Mouse (Mus musculus): ENCODE results near the gene Olfr1223. TPM values are rescaled to one million over a fixed set of nuclear protein-coding genes. Genes with fewer than 3 reads are reported as not detected.

The Olfr1223 gene
- polyA plus RNA-seq, 1 experiment from 2014 or later, result not detected

Other genes with a start within 250 kb of the Olfr1223 start
- gene Olfr1208, start 249.2 kb downstream of the Olfr1223 start, polyA plus RNA-seq (2016; fragmentation: Nextera tagmentation; extraction: Ambion mirVana), result not detected in 2 replicates
- gene Olfr1209, start 236.4 kb downstream of the Olfr1223 start, polyA plus RNA-seq (2016; fragmentation: Nextera tagmentation; extraction: Ambion mirVana), result not detected in 2 replicates
- gene Olfr1211, start 213.4 kb downstream of the Olfr1223 start, polyA plus RNA-seq (2016; fragmentation: Nextera tagmentation; extraction: Ambion mirVana), result not detected in 2 replicates
- gene Olfr1212, start 197.6 kb downstream of the Olfr1223 start, polyA plus RNA-seq (2016; fragmentation: Nextera tagmentation; extraction: Ambion mirVana), result not detected in 2 replicates
- gene Gm13762, start 171.3 kb downstream of the Olfr1223 start, polyA plus RNA-seq (2016; fragmentation: Nextera tagmentation; extraction: Ambion mirVana), result not detected in 2 replicates
- gene Olfr1214, start 158.9 kb downstream of the Olfr1223 start, polyA plus RNA-seq (2016; fragmentation: Nextera tagmentation; extraction: Ambion mirVana), result not detected in 2 replicates
- not detected in 2 replicates for gene Olfr1215, start 144.6 kb downstream of the Olfr1223 start, polyA plus RNA-seq (2016; fragmentation: Nextera tagmentation; extraction: Ambion mirVana)
- gene Olfr1216, start 133.2 kb downstream of the Olfr1223 start, polyA plus RNA-seq (2016; fragmentation: Nextera tagmentation; extraction: Ambion mirVana), result not detected in 2 replicates
- gene Olfr1217, start 119.5 kb downstream of the Olfr1223 start, polyA plus RNA-seq (2016; fragmentation: Nextera tagmentation; extraction: Ambion mirVana), result not detected in 2 replicates
- not detected in 2 replicates for gene Olfr1218, start 90.4 kb downstream of the Olfr1223 start, polyA plus RNA-seq (2016; fragmentation: Nextera tagmentation; extraction: Ambion mirVana)
- not detected in 2 replicates for gene Olfr1219, start 68.0 kb downstream of the Olfr1223 start, polyA plus RNA-seq (2016; fragmentation: Nextera tagmentation; extraction: Ambion mirVana)
- not detected in 2 replicates for gene Olfr1220, start 44.7 kb downstream of the Olfr1223 start, polyA plus RNA-seq (2016; fragmentation: Nextera tagmentation; extraction: Ambion mirVana)
- not detected in 2 replicates for gene Olfr1221, start 34.3 kb downstream of the Olfr1223 start, polyA plus RNA-seq (2016; fragmentation: Nextera tagmentation; extraction: Ambion mirVana)
- gene Olfr1222, start 18.5 kb downstream of the Olfr1223 start, polyA plus RNA-seq (2016; fragmentation: Nextera tagmentation; extraction: Ambion mirVana), result not detected in 2 replicates
- not detected in 2 replicates for gene Olfr1224-ps1, start 12.5 kb upstream of the Olfr1223 start, polyA plus RNA-seq (2016; fragmentation: Nextera tagmentation; extraction: Ambion mirVana)
- gene Olfr1225, start 23.1 kb upstream of the Olfr1223 start, polyA plus RNA-seq (2016; fragmentation: Nextera tagmentation; extraction: Ambion mirVana), result not detected in 2 replicates
- gene Olfr1226, start 48.5 kb upstream of the Olfr1223 start, polyA plus RNA-seq (2016; fragmentation: Nextera tagmentation; extraction: Ambion mirVana), result not detected in 2 replicates
- gene Olfr1228, start 102.5 kb upstream of the Olfr1223 start, polyA plus RNA-seq (2016; fragmentation: Nextera tagmentation; extraction: Ambion mirVana), result not detected in 2 replicates
- not detected in 2 replicates for gene Olfr1229, start 136.5 kb upstream of the Olfr1223 start, polyA plus RNA-seq (2016; fragmentation: Nextera tagmentation; extraction: Ambion mirVana)
- gene Olfr1230, start 145.7 kb upstream of the Olfr1223 start, polyA plus RNA-seq (2016; fragmentation: Nextera tagmentation; extraction: Ambion mirVana), result not detected in 2 replicates
- not detected in 2 replicates for gene Olfr1231, start 155.5 kb upstream of the Olfr1223 start, polyA plus RNA-seq (2016; fragmentation: Nextera tagmentation; extraction: Ambion mirVana)
- gene Olfr1232, start 178.1 kb upstream of the Olfr1223 start, polyA plus RNA-seq (2016; fragmentation: Nextera tagmentation; extraction: Ambion mirVana), result not detected in 2 replicates
- gene Olfr1233, start 190.8 kb upstream of the Olfr1223 start, polyA plus RNA-seq (2016; fragmentation: Nextera tagmentation; extraction: Ambion mirVana), result not detected in 2 replicates
- not detected in 2 replicates for gene Olfr1234, start 213.3 kb upstream of the Olfr1223 start, polyA plus RNA-seq (2016; fragmentation: Nextera tagmentation; extraction: Ambion mirVana)